9 mouse cellular contexts compared by ENCODE assay signal in genomic region chr6:31544318-31544717, GRCm38 (mm10). TPM values are rescaled to one million over a fixed set of nuclear protein-coding genes. Genes with fewer than 3 reads are reported as not detected.
DNase-seq lines count a peak whose midpoint lies in the region.
"Had no signal": no experiment of that assay in that cellular context is flagged by ENCODE, and none has a peak within 500 bp of the region (broad histone marks: within the 10 kb centered on the region; RNA-seq: fewer than 3 reads in every experiment).

No protein-coding gene starts in this region.

- peak overlapping the region; percentile 15; the same call in 1 of the 2 replicates for H3K4me3 ChIP-seq in heart, embryonic 10.5 days

- peak overlapping the region; percentile 82 for H3K27ac ChIP-seq in heart, embryonic 10.5 days

- DNase-seq in kidney, adult 11 months, result peak; percentile 65
- no peak for DNase-seq in kidney, adult 18-20 months
- no peak for DNase-seq in heart, embryonic 10.5 days (ENCODE audit: low spot score)
- DNase-seq in kidney, adult 8-10 months, result peak; percentile 48 to 61
- peak; percentile 67 for DNase-seq in lung, postnatal 10 days
- no peak for DNase-seq in spleen, postnatal 36 days (ENCODE audit: low spot score in 2 of 2)
- no peak for DNase-seq in left cerebral cortex, adult 8-10 months (ENCODE audit: low spot score in 2 of 2)
- DNase-seq in thymus, postnatal 14 days, result no peak

- peaks cover 26% of the 10 kb centered on the region; the same call in 1 of the 2 replicates for H3K36me3 ChIP-seq in heart, embryonic 10.5 days

- WGBS in heart, embryonic 10.5 days, result 32% methylated on average over 4 of the region's 4 CpGs

- peaks cover 71% of the 10 kb centered on the region for H3K4me1 ChIP-seq in heart, embryonic 10.5 days

- H3K9me3 ChIP-seq in heart, embryonic 10.5 days, result no peaks in the 10 kb centered on the region

- H3K27me3 ChIP-seq in heart, embryonic 10.5 days (ENCODE audit: insufficient read depth, poor library complexity, severe bottlenecking), result no peaks in the 10 kb centered on the region

RNA-seq across cellular contexts. Expression of gene Podxl, which starts 19.5 kb away (rescaled TPM):
- polyA plus RNA-seq in heart, embryonic 10.5 days (2016; fragmentation: Nextera tagmentation; extraction: Ambion mirVana), result 47.6 and 62.0 TPM in 2 replicates
- 10 to 100 TPM; 20.1 to 23.1 (median 21.0) TPM for total RNA-seq in left cerebral cortex, adult 8-10 months (2022)
- total RNA-seq: CH12.LX had no signal

Comparison
In these comparisons a context has a peak if more than half of its experiments do, and no peak if none do; other contexts are left out.
1. DNase-seq: peak in kidney, adult 11 months (single experiment), kidney, adult 8-10 months (2 of 2) and lung, postnatal 10 days (single experiment); none in kidney, adult 18-20 months (single experiment), heart, embryonic 10.5 days (single experiment), spleen, postnatal 36 days (0 of 2), left cerebral cortex, adult 8-10 months (0 of 2) and thymus, postnatal 14 days (single experiment).